Mouse (Mus musculus) telencephalon, adult 2 months (tissue): ENCODE data around the gene Elovl6.
A peak's percentile ranks its signal among the peaks of the same experiment; 100 is the strongest.

Experiments
- DNase-seq: peaks from one replicate; pipeline ENCODE4 v3.0.0-alpha.2; 2011; ENCODE audit warnings: low read depth, low spot score

Gene Elovl6

GRCm38 (mm10) chr3:129645409-129645808, 113.3 kb downstream of the Elovl6 start:
- no peak for DNase-seq

- no peak for DNase-seq
These were observed 114.6 kb downstream of the Elovl6 start for GRCm38 (mm10) chr3:129646781-129647180.

GRCm38 (mm10) chr3:129647312-129647711, 115.2 kb downstream of the Elovl6 start:
- no peak for DNase-seq

- DNase-seq: no peak
These were observed 116.4 kb downstream of the Elovl6 start for GRCm38 (mm10) chr3:129648598-129648997.

- no peak for DNase-seq
These were observed 117.6 kb downstream of the Elovl6 start for GRCm38 (mm10) chr3:129649586-129650292.

GRCm38 (mm10) chr3:129650293-129650612, 118.1 kb downstream of the Elovl6 start:
- no peak for DNase-seq

GRCm38 (mm10) chr3:129650931-129651330, 118.8 kb downstream of the Elovl6 start:
- DNase-seq: no peak

- no peak for DNase-seq
These were observed 119.6 kb downstream of the Elovl6 start for GRCm38 (mm10) chr3:129651765-129652164.

GRCm38 (mm10) chr3:129652476-129652875, 120.3 kb downstream of the Elovl6 start:
- no peak for DNase-seq

- DNase-seq: no peak
These were observed 124.4 kb downstream of the Elovl6 start for GRCm38 (mm10) chr3:129656540-129656939.

GRCm38 (mm10) chr3:129657222-129657621, 125.1 kb downstream of the Elovl6 start:
- no peak for DNase-seq

- no peak for DNase-seq
These were observed 125.6 kb downstream of the Elovl6 start for GRCm38 (mm10) chr3:129657775-129658174.

- DNase-seq: no peak
These were observed 126.6 kb downstream of the Elovl6 start for GRCm38 (mm10) chr3:129658776-129659175.

- DNase-seq: no peak
These were observed 131.8 kb downstream of the Elovl6 start for GRCm38 (mm10) chr3:129663906-129664305.

- no peak for DNase-seq
These were observed 143.8 kb downstream of the Elovl6 start for GRCm38 (mm10) chr3:129675923-129676322.

- peak; percentile 17 for DNase-seq
These were observed 148.1 kb downstream of the Elovl6 start for GRCm38 (mm10) chr3:129680258-129680657.

GRCm38 (mm10) chr3:129681841-129682240, 149.7 kb downstream of the Elovl6 start:
- no peak for DNase-seq

GRCm38 (mm10) chr3:129682389-129682788, 150.2 kb downstream of the Elovl6 start:
- DNase-seq: peak; percentile 41

- DNase-seq: no peak
These were observed 151.0 kb downstream of the Elovl6 start for GRCm38 (mm10) chr3:129683060-129683679.

GRCm38 (mm10) chr3:129686196-129686595, 154.0 kb downstream of the Elovl6 start:
- DNase-seq: no peak

GRCm38 (mm10) chr3:129686698-129687333, 154.7 kb downstream of the Elovl6 start:
- DNase-seq: peak; percentile 44

- DNase-seq: no peak
These were observed 155.3 kb downstream of the Elovl6 start for GRCm38 (mm10) chr3:129687429-129687828.
